Mouse (Mus musculus) cortical plate, adult 2 months (tissue): ENCODE measurements around the gene Zscan5b.

Experiments
- CTCF ChIP-seq: fragments of 200-500 bp; IDR thresholded peaks from 2 replicates; pipeline ENCODE4 v1.5.1; 2011; ENCODE audit warnings: mild to moderate bottlenecking, control low read depth, low read length; ENCODE audit not compliant: insufficient read depth; ENCODE audit errors: extremely low read depth
- POLR2A ChIP-seq: fragments of 200-500 bp; IDR thresholded peaks from 2 replicates; pipeline ENCODE4 v1.6.1; 2011; ENCODE audit warnings: mild to moderate bottlenecking, low read length, control low read depth; ENCODE audit not compliant: insufficient read depth; ENCODE audit errors: extremely low read depth

GRCm38 (mm10) chr7:6179013-6179412 is 43.1 kb upstream of the Zscan5b start:
- TF ChIP-seq CTCF (no peak), POLR2A (no peak)
